Mouse (Mus musculus) CD4-positive, CD25-positive, alpha-beta regulatory T cell, adult 2 months (primary cell): Measurements from ENCODE around the gene Ndufa13.

Experiments used
- DNase-seq: peaks from one replicate; pipeline ENCODE4 v3.0.0-alpha.2; 2012; ENCODE audit warnings: low read depth, low spot score

Ndufa13 gene

DNA sequence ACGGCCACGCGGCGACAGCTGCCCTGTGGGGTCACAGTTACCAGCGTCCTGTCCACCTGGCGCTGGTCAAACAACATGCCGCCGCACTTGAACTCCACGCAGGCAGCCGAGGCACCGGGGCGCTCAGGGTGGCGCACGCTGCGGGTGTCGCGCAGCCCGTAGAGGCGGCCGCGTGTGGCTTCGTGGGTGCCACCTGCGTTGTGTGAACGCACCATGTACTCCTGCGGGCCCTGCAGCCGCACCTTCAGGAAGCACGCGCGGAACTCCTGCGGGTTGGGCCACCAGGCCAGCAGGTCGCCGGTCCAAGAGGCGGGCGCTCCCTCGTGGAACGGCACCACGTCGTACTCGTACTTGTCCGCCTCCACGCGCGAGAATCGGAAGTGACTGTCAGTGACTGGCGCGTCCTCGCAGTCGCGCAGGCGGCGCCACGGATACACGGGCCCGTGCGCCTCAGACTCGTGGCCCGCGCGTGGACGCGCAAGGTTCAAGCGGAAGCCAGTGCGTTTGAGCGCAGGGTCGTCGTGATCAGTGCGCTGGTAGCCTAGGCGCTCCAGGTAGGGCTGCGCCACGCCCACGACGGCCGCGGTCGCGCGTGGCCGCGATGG, 21.0 kb downstream of the Ndufa13 start:
- no peak for DNase-seq

DNA sequence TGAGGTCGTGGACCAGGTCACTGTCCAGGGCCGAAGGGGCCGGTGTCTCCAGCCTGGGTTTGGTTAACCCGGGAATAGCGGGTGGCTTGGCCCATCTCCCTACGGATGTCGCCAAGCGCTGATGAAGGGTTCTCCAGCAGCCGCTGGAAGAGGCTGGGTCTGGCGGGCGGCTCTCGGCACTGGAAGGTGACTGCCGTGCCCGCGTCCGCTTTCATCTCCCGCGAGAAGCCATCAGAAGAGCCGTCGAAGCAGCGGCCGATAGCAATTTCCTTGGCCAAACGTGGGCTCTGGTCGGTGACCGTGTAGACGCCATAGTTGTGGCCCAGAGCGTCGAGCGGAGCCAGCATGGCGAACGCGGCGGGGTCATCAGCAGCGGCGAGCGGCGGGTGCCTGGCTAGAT, 21.5 kb downstream of the Ndufa13 start:
- no peak for DNase-seq

DNA sequence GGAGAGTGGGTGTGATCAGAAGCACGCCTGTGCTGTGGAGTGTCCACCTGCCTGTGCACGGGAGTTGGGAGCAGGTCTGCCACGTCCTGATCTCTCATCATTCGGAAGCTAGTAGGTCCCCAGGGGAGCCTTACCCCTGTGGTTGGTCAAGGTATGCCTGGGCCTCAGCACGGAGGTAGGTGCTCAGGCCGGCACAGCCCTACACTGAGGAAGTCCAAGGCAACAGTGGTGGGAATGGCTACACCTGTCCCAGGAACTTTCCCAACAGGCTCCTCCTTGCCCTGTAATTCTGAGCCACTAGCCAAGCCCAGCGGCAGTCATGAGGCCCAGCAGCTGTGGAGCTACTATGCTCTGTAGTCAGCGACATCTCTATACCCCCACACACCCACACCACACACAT, 22.7 kb downstream of the Ndufa13 start:
- DNase-seq, result no peak

DNA sequence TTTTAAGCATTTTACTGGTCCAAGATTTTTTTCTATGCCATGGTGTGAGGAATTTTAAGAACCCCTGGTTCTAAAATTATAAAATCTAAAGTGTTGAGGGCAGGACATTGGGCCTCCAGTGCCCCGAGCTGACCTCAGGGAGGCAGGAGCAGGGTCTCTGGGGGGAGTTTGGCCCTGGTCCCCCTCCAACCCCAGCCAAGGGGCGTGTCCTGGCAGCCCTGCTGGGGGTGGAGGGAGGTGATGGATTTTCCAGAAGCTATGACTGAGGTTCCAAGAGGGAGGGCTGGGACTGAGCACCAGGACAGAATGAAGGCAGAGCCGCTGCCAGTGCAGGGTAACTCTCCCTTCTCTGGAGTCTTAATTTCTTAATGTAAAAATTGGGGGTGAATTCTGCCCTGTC, 24.4 kb downstream of the Ndufa13 start:
- no peak for DNase-seq

DNA sequence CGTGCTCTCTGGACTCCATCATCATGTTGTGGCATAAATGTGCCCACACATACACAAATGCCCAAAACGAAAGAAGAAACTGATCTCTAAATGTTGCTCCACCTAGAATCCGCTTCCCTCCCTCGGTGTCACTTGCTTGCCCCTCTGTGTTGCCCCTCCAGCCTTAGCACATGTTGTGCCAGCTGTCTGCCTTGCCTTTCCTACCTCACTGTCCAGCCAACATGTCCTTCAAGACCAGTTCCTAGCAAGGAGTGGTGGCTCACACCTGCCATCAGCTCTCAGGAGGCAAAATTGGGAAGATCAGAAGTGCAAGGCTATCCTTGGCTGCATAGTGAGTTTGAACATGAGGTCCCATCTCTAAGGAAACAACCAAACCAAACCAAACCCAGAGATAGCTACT, 25.0 kb downstream of the Ndufa13 start:
- no peak for DNase-seq

DNA sequence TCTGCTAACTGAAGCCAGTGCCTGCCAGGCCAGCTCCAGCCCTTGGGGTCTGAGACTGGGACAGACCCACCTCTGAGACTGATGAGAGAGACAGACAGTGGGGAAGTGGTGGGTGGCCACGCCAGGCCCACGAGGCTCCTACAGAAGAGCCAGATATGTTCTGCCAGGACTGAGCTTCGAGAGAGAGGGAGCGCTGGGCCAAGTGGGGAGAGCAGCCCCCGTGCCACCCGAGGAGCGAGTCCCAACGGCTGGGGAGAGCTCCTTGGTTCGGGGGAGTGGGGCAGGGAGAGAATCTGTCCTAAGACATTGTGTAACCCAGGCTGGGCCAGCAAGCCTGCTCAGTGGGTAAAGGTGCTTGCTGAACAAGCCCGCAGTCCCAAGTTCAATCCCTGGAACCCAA, 25.4 kb downstream of the Ndufa13 start:
- no peak for DNase-seq

DNA sequence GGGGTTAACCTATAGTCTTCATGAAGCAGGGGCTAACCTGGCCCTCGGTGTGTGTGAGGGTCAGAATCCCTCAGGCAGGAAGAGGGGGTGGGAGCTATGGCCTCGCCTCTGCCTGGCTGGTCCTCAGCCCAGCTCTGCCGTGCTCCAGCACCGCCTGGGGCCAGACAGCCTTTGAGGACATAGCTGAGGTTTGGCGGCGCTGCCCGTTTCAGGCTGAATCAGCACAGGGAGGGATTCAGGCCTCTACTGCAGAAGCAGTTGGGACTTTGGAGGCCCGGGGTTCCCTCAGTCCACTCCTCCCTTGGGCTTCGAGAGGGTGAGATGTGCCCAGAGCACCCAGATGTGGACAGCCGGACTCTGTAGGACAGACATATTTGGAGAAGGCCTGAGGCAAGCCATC, 26.3 kb downstream of the Ndufa13 start:
- DNase-seq, result no peak

DNA sequence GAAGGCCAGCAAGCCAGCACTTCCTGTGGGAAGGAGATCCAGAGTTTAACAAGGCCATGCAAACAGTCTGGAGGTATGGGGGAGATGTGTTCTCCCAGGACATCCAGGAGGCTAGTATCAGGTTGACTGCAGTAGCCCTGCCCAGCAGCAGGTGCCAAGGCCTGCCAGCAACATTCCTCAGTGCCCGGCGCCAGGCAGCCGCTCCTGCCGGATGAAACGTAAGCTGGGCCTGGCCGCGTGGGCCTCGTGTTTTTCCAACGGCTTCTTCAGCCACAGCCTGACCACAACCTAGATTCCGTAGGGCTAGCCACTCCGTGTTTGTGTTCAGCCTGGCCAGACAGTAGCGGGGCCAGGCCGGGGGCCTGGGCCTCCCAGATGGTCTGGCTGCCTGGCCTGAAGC, 27.7 kb downstream of the Ndufa13 start:
- no peak for DNase-seq

DNA sequence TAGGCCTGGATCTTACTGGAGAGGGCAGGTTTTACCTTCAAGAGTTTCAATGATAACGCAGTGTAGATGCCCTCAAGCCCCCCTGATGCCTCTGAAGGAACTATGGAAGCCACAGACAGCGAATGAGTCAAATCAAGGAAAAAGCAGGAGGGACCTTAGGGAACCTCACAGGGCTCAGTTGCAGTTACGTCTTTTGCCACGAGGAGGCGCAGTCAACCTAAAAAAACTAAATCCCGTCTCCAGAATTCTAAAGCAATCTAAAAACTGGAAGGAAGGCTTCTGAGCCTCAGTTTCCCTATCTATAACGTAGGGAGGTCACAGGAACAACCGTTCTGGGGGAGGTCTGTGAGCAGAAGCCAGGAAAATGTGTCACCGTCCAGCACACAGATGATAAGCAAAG, 28.2 kb downstream of the Ndufa13 start:
- peak; percentile 73 for DNase-seq

DNA sequence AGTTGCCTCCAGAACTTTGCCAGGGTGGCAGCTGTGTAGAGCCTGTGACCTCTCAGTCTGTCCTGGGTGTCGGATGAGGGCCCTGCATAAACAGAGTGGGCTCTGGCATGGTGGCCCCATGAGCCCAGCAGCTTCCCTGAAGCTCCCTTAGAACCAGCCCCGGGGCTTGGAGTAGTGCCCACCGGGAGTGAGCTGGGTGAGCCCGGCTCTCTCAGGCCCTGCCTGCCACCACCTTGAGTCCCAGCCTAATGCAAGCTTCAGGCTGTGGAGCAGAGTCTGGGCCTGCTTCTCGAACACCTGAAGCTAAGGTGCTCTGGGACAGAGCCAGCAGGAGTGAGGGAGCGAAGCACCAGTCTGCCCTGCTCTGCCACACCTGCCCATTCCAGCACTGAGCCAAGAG, 31.5 kb downstream of the Ndufa13 start:
- DNase-seq, result no peak

DNA sequence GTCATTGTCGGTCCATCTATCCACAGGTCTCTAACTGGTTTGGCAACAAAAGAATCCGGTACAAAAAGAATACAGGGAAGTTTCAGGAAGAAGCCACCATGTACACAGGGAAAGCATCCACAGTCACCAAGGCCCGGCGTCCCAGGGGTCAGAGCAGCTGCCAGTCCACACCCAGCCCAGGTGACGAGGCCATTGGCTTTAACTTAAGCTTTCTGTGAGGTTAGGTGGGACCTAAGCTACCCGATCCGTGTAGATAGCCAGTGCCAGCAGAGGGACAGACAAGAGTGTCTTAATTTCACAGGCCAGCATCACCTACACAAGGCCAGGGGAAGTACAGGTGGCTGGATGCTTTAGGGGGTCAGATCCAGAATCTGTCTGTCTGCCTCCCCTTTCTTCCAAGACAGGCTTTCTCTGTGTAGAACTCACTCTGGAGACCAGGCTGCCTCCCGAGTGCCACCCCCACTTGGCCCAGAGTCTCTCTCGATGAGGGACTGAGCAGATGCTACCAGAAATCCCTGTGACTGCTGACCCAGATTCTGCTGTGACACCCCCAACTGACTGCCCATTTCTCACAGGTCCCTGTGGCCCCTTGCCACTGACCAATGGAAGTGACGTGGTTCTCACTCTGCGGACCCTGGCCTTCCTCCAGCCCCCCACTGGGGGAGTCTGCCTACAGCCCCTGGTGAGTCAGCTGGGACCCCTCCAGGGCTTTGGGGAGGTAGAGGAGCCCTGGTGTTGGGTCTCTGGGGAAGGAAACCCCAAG, 32.2 kb downstream of the Ndufa13 start:
- DNase-seq, result no peak

DNA sequence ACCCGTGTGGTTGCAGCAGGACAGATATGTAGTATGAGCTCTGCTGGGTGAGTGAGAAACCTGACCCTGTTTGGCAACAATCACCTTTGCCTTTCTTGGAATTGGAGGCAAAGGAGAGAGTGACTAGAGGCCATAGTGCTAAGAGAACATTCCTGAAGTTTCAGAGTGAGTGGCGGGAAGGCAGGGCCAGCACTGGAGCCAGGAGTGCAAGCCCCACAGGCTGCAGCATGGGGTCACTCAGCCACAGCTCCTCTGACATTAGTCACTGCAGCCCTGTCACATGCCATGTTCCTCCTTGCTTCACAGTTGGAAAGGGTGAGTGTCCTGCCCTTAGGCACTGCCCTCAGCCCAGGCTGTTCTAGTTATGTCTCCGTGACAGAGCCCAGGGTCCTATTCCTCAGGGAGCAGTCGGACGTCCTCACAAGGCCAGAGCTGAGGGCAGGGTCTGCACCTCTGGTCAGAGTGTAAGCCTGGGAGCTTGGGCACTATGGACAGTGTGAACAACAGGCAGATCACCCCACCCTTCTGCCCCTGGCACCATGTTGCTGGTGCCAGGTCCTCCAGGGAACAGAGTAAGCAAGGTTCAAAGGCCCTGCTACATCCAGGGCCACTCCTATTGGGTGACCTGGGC, 34.5 kb downstream of the Ndufa13 start:
- no peak for DNase-seq

DNA sequence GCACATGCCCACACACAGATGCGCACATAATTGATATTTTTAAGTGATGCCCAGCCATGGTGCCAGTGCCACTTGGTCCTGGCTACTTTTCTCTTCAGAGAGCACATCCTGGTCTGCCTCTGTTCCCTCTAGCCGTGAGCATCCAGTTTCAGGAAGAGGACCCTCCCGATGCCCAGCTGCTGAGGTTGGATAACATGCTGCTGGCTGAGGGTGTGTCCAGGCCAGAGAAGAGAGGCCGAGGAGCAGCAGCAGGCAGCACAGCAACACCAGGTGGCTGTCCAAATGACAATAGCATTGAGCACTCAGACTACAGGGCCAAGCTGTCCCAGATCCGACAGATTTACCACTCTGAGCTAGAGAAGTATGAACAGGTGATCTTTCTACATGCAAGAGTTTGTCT, 38.2 kb downstream of the Ndufa13 start:
- DNase-seq, result no peak

DNA sequence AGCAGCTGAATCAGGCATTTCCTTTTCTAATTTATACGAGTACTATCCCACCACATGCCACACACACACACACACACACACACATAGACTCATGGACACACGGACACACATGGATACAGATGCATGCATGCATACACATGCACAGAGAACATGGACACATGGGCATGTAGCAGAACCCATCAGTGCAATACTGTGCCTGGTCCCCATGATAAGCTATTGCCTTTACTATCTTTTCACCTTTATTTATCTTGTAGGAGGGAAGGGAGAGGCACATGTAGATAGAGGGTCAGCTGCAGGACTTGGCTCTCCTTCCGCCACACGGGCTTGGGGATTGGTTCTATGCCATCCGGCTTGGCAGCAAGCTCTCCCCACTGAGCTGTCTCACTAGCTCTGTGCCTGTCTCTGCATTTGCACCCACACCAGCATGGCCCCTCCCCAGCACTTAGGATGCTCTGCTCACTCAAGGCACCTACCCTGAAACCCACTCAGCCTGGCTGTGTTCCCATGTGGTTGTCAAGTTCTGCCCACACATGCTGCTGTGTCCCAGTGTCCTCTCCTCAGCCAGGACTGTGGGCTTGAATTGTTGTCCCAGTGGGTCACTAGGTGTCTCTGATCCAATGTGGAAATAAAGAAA, 38.9 kb downstream of the Ndufa13 start:
- no peak for DNase-seq

DNA sequence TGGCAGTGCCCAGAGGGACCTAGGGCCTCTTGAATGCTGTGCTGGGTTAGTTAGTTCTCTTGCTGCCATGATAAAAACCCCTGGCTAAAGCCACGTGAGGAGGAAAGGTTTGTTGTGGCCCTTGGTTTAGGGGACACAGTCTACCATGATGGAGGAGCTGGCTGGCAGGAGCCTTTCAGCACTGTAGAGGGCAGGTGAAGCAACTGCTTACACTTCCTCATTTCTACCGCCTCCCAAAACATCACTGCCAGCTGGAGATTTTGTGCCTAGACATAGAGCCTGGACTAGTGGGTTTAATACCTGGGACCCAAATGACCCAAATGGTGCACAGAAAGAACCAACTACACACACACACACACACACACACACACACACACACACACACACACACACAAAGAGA, 41.1 kb downstream of the Ndufa13 start:
- no peak for DNase-seq

DNA sequence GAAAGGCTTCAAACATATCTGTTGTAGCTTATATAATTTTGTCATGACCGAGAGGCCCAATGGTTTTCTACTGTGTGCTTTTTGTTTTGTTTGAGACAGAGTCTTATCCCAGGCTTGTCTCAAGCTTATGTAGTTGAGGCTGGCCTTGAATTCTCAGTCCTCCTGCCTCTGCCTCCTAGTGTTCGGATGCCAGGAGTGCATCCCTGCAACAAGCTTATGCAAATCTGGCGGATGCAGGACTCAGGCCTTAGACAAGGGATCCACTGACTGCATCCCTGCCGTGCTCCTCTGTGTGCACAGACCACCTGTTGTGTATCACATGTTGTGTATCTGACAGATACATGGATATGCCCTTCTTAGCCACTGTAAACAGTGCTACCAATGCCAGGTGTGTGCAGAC, 41.6 kb downstream of the Ndufa13 start:
- DNase-seq, result peak; percentile 28

DNA sequence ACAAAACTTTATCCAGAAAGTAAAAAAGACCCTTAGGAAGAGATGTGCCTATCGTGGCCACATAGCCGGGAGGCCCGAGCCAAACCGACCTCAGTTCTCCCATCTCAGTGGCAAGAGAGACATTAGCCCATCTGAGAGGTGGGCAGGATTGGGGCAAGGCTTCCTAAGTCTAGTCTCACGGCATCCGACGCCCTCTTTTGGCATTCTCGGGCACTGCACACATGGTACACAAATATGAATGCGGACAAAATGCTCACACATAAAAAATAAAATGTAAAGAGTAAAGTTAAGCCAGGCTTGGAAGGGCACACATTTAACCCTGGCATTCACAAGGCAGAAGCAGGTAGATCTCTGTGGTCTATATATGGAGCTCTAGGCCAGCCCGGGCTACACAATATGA, 48.5 kb downstream of the Ndufa13 start:
- DNase-seq, result no peak

DNA sequence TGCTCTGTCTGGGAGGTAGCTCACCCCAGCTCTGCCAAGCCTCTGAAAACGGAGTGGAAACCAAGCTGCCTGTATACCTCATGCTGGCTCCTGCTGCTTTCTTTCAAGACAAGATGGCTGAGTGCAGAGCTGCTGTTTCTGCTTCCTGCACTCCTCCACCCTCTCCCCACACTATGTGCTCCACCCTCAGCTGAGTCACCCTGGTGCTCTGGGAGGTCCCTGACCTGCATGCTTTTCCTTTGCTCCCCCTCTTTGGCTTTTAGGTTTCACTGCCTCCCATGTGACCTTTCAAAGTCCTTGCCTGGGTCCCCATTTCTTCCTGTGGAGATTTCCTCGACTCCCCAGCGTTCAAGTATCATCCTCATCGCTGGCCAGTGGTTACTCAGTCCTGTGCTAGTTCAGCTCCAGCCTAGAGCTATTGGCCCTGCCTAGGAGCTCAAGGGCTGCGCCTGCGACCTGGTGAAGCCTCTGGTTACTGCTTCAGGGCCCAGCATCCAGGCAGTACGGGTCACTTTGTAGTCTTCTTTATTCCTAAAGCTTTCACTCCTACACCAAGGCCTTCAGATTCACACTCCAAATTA, 51.3 kb downstream of the Ndufa13 start:
- DNase-seq, result no peak

DNA sequence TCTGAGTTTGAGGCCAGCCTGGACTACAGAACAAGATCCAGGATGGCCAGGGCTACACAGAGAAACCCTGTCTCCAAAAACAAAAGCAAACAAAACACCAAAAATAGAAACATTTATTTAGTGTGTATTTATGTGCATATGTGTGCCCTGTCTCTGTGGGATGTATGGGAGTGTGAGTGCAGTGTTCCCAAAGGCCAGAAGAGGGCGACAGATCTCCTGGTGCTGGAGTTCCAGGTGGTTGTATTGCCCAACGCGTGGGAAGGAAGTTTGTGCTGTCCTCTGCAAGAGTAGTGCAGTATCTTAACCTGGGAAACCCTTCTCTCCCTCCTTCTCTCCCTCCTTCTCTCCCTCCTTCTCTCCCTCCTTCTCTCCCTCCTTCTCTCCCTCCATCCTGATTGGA, 52.5 kb downstream of the Ndufa13 start:
- peak; percentile 50 for DNase-seq

DNA sequence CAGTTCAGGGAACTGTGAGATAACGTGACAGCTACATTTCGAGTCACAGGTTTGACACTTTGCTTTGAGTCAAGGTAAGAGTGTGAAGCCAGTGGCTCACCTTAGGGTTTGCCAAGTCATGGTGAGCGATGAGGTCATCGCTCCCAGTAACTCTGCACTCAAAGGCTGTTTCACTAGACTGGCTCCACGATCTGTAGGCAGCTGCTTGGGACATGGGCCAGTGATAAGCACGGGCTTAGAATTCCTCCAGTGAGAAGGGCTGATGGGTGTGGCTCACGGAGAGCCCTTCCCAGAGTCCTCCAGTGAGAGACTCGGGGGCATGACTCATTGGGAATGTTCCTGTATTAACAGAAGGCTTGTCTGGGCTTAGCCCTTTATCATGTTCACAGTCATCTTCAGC, 53.4 kb downstream of the Ndufa13 start:
- DNase-seq, result no peak

DNA sequence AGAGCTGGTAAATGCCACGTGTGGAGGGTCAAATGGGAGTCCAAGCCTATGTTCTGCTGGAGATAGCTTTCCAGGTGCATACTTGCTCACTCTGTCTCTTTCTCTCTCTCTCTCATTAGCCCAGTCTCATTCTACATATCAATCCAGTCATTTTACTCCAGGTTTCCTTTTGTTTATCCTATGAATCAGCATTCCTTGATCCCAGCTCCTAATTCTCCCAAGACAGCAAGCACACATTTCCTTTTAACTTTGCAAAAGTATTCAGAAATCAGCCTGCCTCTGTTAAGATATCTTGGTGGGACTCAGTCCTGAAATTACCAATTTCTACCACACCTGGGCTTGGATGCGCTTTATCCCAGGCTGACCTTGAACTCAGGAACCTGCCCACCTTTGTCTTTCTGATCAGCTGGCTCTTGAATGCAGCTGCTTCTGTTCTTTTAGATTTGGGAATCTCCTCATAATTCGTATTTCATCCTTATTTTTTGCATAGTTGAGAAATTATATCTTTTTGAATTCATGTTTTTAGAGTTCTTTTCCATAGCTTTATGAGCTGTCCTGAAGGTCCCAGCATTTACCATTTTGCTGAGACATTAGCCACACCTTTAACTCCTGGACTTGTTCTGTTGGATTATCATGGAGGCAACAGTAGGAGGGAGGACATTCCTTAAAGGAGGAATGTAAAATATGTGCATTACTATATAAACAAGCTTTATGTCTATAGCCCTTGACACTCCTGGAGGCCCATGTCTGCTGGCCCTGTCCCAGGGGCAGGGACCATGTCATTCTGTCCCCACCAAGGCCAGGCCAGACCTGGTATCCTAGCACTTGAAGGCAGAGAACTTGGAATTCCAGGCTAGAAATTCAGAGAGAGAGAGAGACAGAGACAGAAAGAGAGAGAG, 54.9 kb downstream of the Ndufa13 start:
- no peak for DNase-seq
